Mouse (Mus musculus) limb, embryonic 14.5 days (tissue): Measurements from ENCODE around the gene Smg9. TPM values are rescaled to one million over a fixed set of nuclear protein-coding genes. Genes with fewer than 3 reads are reported as not detected.

Experiments used
- ATAC-seq: fragments of 200-750 bp; cut with Nextera tagmentation; 2 replicates; pipeline ENCODE4 v1.8.0; 2017; ENCODE audit warnings: low read depth, moderate number of reproducible peaks, moderate TSS enrichment; ENCODE audit not compliant: low FRiP score
- DNase-seq: peaks from one replicate; pipeline ENCODE4 v3.0.0-alpha.2; 2015; ENCODE audit warnings: low spot score
- H3K27ac ChIP-seq: fragments of 300-500 bp; sonication (generic); replicated peaks from 2 replicates; pipeline ENCODE4 v1.5.1; 2014; ENCODE audit warnings: low read depth, mild to moderate bottlenecking, low read length, moderate library complexity, mixed read lengths
- H3K27me3 ChIP-seq: fragments of 300-500 bp; sonication (generic); 2 replicates; pipeline ENCODE4 v1.6.1; 2014; ENCODE audit warnings: low read length, mixed read lengths; ENCODE audit not compliant: control insufficient read depth, insufficient read depth
- H3K36me3 ChIP-seq: fragments of 300-500 bp; sonication (generic); 2 replicates; pipeline ENCODE4 v1.6.1; 2014; ENCODE audit warnings: mild to moderate bottlenecking, low read length, moderate library complexity, mixed read lengths; ENCODE audit not compliant: control insufficient read depth, insufficient read depth
- H3K4me1 ChIP-seq: fragments of 300-500 bp; sonication (generic); 2 replicates; pipeline ENCODE4 v1.6.1; 2014; ENCODE audit warnings: antibody characterized with exemption, low read length, mixed read lengths; ENCODE audit not compliant: control insufficient read depth, insufficient read depth
- H3K4me2 ChIP-seq: fragments of 300-500 bp; sonication (generic); replicated peaks from 2 replicates; pipeline ENCODE4 v1.6.1; 2014; ENCODE audit warnings: low read depth, mild to moderate bottlenecking, low read length, moderate library complexity; ENCODE audit not compliant: severe bottlenecking
- H3K4me3 ChIP-seq: fragments of 300-500 bp; sonication (generic); replicated peaks from 2 replicates; pipeline ENCODE4 v1.5.1; 2014; ENCODE audit warnings: low read length
- H3K9ac ChIP-seq: fragments of 300-500 bp; sonication (generic); 2 replicates; pipeline ENCODE4 v1.6.1; 2014; ENCODE audit warnings: mild to moderate bottlenecking, low read depth, low read length, moderate library complexity; ENCODE audit not compliant: severe bottlenecking
- H3K9me3 ChIP-seq: fragments of 300-500 bp; sonication (generic); 2 replicates; pipeline ENCODE4 v1.6.1; 2016; ENCODE audit warnings: low read length; ENCODE audit not compliant: control insufficient read depth
- POLR2A ChIP-seq: fragments of 200-500 bp; IDR thresholded peaks from 2 replicates; pipeline ENCODE4 v1.8.0; 2012; ENCODE audit warnings: inconsistent platforms, mild to moderate bottlenecking, moderate library complexity, borderline replicate concordance; ENCODE audit not compliant: insufficient read depth, insufficient read length; ENCODE audit errors: extremely low read depth
- WGBS: fragments of 180-500 bp; shearing (Covaris S2); extraction: QIAGEN DNeasy Blood & Tissue Kit; methylation state at CpG from one replicate; pipeline ENCODE4 v1.1.7; 2014; 5-methylcytosine and 5-hydroxymethylcytosine counted together
- polyA plus RNA-seq, 2 experiments: library from polyadenylated mRNA; depleted of rRNA in 1 of 2; stranded (reverse) in 1 of 2; unstranded in 1 of 2; fragments of >200 nt; fragmentation: Nextera tagmentation in 1 of 2; extraction: Ambion mirVana in 1 of 2; gene quantifications; 2 replicates each; pipeline versions ENCODE4 v1.2.1 to v1.2.3; 2012 to 2014

Gene Smg9
- polyA plus RNA-seq, 2 experiments = 23.2 to 44.3 TPM

DNA sequence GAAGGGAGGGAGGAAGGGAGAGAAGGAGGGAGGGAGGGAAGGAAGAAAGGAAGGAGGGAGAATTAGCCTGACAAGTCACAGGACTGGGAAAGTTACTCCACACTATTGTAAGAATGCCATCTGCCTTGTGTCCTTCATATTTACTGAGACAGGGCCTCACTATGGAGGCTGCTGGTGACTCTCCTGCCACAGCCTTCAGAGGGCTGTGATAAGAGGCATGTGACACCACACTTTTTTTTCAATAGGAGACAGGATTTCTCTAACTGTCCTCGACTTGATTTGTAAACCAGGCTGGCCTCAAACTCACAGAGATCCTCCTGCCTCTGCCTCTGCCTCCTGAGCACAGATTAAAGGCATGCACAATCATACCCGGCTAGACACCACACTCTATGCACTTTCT, 7.7 kb upstream of the Smg9 start:
- Histone ChIP-seq H3K4me3 (no peak overlapping the region), H3K36me3 (no peaks in the 10 kb centered on the region), H3K27me3 (no peaks in the 10 kb centered on the region), H3K4me2 (no peak overlapping the region), H3K9ac (no peak overlapping the region), H3K4me1 (peaks cover 25% of the 10 kb centered on the region), H3K9me3 (no peaks in the 10 kb centered on the region), H3K27ac (no peak overlapping the region)
- DNase-seq (no peak), ATAC-seq (no peak)
- no peak for TF ChIP-seq POLR2A
- WGBS = 75% methylated on average over 2 of the region's 2 CpGs

DNA sequence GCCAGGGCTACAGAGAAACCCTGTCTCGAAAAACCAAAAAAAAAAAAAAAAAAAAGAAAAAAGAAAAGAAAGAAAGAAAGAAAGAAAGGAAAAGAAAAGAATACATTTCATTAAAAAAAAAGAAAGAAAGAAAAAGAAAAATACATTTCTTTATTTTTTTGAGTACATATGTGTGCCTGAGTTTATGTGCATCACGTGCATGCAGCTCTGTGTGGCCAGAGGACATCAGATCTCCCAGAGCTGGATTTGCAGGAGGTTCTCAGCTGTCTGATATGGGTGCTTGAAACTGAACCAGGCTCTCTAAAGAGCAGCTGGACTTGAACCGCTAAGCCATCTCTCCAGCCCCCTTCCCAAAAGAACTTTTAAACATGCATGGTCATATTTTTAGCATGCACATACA, 5.4 kb upstream of the Smg9 start:
- no peak for TF ChIP-seq POLR2A
- no peaks in the 10 kb centered on the region for H3K9me3 ChIP-seq
- peaks cover 25% of the 10 kb centered on the region for H3K4me1 ChIP-seq
- H3K27ac ChIP-seq = no peak overlapping the region
- ATAC-seq = no peak
- no peak overlapping the region for H3K9ac ChIP-seq
- H3K27me3 ChIP-seq = no peaks in the 10 kb centered on the region
- no peak overlapping the region for H3K4me3 ChIP-seq
- no peak overlapping the region for H3K4me2 ChIP-seq
- 67% methylated on average over 2 of the region's 3 CpGs for WGBS
- no peaks in the 10 kb centered on the region for H3K36me3 ChIP-seq
- no peak for DNase-seq

- Histone ChIP-seq H3K4me2 (no peak overlapping the region), H3K27me3 (no peaks in the 10 kb centered on the region), H3K9me3 (no peaks in the 10 kb centered on the region), H3K36me3 (no peaks in the 10 kb centered on the region), H3K27ac (peak overlapping the region; percentile 19; the same call in 1 of the 2 replicates), H3K4me3 (no peak overlapping the region), H3K4me1 (peaks cover 22% of the 10 kb centered on the region), H3K9ac (no peak overlapping the region; the same call in 1 of the 2 replicates)
- no peak for TF ChIP-seq POLR2A
- ATAC-seq (no peak), DNase-seq (peak; percentile 56)
- 22% methylated on average over 15 of the region's 15 CpGs for WGBS
Measured at GRCm38 (mm10) chr7:24394475-24395161, 4.8 kb upstream of the Smg9 start.

DNA sequence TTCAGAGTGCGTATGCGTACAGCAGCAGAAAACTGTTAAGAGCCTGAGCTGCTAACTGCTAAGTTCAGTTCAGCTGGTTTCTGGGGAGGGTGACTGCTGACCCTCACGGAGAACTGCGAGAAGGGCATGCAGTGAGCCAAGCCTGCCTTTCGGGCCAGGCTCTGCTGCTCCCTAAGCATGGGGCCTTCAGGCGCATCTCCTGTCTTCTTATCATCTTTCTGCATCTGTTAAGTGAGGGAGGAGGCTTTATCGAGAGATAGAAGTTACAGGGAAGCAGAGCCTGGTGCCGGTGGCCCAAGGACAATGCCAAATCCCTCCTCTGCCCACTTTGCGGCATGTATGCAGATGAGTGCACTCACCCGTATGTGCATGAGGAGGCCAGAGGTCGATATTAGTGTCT, 2.6 kb upstream of the Smg9 start:
- no peaks in the 10 kb centered on the region for H3K27me3 ChIP-seq
- no peak overlapping the region for H3K9ac ChIP-seq
- DNase-seq (no peak), ATAC-seq (no peak)
- 83% methylated on average over 11 of the region's 11 CpGs for WGBS
- no peak overlapping the region for H3K4me2 ChIP-seq
- no peaks in the 10 kb centered on the region for H3K36me3 ChIP-seq
- peaks cover 11% of the 10 kb centered on the region for H3K4me1 ChIP-seq
- H3K4me3 ChIP-seq = no peak overlapping the region
- TF ChIP-seq POLR2A = no peak
- H3K9me3 ChIP-seq = no peaks in the 10 kb centered on the region
- no peak overlapping the region for H3K27ac ChIP-seq

DNA sequence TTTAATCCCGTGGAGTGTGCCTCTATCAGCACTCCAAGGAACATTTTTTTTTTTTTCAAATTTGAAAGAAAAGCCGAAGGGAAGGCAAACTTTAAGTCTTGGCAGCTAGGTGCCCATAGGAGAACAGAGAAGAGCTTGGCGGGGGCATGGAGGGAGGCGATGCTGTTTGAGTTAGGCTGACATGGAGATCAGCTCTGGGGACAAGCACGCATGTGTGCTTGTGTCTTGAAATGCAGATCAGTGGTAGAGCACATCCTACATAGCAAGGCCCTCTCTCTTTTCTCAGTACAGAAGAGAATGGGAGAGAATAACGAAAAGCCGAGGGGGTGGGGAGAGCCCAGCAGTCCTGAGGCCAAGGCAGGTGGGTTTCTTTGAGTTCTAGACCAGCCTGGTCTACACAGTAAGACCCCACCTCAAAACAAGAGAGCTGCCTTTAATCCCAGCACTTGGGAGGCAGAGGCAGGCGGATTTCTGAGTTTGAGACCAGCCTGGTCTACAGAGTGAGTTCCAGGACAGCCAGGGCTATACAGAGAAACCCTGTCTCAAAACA, 980 bp upstream of the Smg9 start:
- H3K9ac ChIP-seq = no peak overlapping the region
- peaks cover 11% of the 10 kb centered on the region for H3K4me1 ChIP-seq
- no peak overlapping the region for H3K4me2 ChIP-seq
- 95% methylated on average over 8 of the region's 8 CpGs for WGBS
- ATAC-seq (no peak), DNase-seq (no peak)
- no peak overlapping the region for H3K4me3 ChIP-seq
- H3K36me3 ChIP-seq = 0 out of 2 replicates have a peak, but pooled peaks cover 7% of the 10 kb centered on the region
- H3K27me3 ChIP-seq = no peaks in the 10 kb centered on the region
- no peaks in the 10 kb centered on the region for H3K9me3 ChIP-seq
- H3K27ac ChIP-seq = no peak overlapping the region
- TF ChIP-seq POLR2A = no peak
